Mouse (Mus musculus) adrenal gland, postnatal 10 days (tissue): ENCODE measurements at regions not wholly inside any gene's neighbourhood (a gene's known extent, or its start where the extent isn't known, plus 50 kb on each side); places are given as distances from the start of the nearest gene placed in this dataset.
"Not testable (repeated sequence)": the region's sequence is repeated elsewhere in the genome, so short reads cannot be mapped to it uniquely, and the experiment has no call there.

Source experiments
- DNase-seq: peaks from one replicate; pipeline ENCODE4 v3.0.0; 2021; ENCODE audit warnings: mixed read lengths

- DNase-seq: peak; percentile 45
Observed at GRCm38 (mm10) chr1:164744955-164745608, 51.4 kb upstream of the Dpt start.

DNA sequence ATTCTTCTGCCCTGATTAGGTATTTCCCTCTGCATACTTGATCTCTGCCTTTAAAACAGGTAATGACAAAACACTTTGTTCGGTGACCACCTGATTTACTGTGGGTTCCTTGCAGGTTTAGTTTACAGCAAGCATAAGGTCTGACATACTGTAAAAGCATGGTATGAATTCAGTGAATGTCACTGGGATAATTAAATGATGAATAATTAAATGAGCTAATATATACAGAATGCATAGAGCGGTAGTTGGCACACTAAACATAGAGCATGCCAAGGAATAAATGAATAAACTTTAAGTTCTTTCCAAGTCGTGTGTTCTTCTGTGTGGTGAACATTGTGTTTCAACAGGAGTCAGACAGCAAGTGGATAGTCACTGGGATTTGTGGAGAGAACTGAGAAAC, 51.9 kb upstream of the Dpt start:
- DNase-seq: no peak

- DNase-seq: not testable (repeated sequence)
Observed at GRCm38 (mm10) chr1:164742897-164743296, 53.5 kb upstream of the Dpt start.

DNA sequence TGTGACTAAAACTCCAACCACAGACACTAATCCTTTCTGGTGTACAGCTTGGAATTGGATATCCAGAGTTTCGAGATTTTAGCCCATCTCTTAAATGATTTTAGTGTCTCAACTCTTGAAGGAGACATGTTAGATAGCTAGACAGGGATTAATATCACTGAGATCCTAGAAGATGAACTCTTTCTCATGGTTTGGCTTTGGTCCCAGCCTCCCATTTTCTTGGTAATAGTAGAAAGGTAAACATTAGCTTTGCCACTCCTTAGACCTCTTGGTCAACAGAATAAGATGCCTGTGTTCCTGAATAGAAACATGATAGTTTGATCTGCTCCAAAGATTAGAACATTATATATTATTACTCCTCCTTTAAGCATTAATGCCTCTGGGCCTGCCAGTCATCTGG, 60.8 kb upstream of the Dpt start:
- DNase-seq: no peak

- DNase-seq: no peak
Observed at GRCm38 (mm10) chr1:164733741-164734140, 62.7 kb upstream of the Dpt start.

DNA sequence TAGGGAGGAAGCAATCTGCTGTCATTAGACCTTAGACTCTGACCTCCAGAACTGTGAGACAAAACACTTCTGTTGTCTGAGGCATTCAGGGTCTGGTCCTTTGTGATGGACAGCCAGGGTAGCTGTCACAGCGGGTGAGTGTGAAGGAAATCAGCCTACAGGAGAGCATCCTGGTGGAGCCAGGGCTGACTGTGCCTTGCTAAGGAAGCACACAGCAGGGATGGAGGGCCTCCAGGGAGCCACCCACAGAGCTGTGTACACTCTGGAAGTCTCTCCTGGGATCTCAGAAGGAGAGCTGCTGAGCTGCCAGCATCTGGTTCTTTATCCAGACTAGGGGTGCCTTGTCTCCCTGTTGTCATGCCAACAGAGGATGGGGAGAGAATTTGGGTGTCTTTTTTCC, 74.4 kb upstream of the Dpt start:
- no peak for DNase-seq

- no peak for DNase-seq
Observed at GRCm38 (mm10) chr1:164714905-164715304, 81.5 kb upstream of the Dpt start.

DNA sequence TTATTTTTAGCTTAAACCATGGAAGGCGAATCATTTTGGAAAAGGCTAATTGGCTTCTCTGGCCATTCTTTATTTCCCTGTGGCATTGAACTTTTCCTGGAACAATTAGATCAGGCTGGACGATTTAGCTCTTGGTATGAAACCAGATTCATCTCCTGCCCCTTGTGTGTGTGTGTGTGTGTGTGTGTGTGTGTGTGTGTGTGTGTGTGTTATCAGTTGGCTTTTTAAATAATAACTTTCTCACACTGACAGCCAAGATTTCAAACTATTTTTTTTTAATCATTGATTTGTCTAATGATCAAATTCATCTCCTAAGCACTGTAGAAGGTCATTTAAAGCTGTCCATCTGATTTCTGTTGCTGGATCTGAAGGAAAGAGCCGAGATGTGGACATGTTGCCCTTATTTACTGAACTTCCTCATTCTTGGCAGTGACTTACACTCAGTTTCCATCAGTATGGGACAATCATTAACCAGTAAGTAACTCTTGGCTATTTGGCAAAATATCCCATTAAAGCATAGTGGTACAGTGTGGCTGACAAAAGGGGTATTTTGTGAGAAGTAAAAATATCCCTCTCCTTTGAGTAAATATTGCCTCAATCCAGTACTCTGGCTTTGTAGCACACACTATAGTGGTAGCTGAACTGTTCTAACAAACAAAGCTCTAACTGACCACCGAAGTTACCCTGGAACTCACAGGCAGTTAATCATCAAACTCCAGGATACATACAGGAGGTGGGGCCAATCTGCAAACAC, 82.5 kb upstream of the Dpt start:
- DNase-seq: no peak

GRCm38 (mm10) chr1:164712514-164712913, 83.9 kb upstream of the Dpt start:
- no peak for DNase-seq

- no peak for DNase-seq
Observed at GRCm38 (mm10) chr1:164704397-164705091, 91.9 kb upstream of the Dpt start.

DNA sequence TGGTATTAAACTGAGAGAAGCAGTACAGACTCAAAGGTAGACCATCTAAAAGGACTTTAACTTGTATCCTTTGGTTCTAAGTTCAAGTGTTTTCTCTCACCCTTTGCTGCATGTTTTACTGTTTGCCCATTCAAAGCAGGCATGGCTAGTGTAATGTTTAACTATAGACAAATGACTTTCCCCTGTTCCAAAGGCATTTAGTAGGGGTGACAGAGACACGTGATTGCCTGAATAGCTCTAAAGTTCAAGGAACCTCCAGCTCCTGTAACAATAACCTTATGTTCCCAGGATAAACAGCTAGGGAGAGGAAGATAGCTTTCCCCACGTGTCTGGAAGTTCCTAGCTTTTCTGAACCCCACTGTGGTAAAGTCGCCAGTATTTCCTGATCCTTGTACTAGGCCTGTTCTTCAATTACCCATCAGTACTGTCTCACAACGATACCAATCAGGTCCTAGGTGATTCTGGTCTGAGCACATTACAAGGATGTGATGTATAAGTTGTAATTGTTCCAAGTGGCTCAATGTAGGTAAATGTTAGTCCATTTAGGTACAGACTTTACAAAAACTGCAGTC, 92.8 kb upstream of the Dpt start:
- no peak for DNase-seq

DNA sequence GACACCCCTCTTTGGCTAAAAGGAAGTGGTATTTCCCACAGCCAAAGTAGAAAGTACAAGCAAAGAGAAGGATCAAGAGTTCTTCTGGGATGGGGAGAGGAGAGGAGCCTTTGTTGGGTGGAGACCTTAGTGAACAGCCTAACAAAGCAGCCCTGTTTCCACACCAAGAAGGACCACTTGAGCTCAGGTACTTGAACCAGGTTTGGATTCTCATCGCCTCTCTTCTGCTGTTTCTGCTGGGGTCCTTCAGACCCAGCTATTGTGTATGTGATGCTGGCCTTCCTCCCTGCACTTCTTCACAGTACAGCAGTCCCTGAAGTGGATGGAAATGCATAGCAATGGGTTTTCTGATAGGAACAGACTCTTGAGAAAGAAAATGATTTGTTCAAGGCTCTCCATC, 106.4 kb upstream of the Dpt start:
- no peak for DNase-seq

- DNase-seq: no peak
Observed at GRCm38 (mm10) chr1:164689311-164689710, 107.1 kb upstream of the Dpt start.

GRCm38 (mm10) chr1:164684437-164684836, 112.0 kb upstream of the Dpt start:
- no peak for DNase-seq

DNA sequence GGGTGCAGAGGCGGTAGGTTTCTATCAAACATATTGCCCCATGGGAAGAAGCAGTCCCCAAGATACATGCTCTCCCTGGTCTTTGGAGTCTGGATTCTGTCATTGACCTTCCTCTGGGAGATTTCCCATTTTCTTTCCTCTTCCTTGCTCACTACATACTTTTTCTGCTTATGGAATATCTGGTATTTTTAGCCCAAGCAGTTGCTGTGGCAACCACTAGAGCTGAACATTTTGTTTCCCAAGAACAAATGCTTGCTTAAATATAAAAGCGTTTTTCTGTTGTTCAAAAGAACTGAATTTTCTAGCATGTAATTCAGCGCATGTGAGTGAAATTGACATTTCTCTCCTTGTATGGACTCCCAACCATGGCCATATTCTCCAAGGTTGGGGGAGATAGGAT, 112.7 kb upstream of the Dpt start:
- DNase-seq: no peak

- DNase-seq: peak; percentile 7
Observed at GRCm38 (mm10) chr1:164682867-164683599, 113.4 kb upstream of the Dpt start.

DNA sequence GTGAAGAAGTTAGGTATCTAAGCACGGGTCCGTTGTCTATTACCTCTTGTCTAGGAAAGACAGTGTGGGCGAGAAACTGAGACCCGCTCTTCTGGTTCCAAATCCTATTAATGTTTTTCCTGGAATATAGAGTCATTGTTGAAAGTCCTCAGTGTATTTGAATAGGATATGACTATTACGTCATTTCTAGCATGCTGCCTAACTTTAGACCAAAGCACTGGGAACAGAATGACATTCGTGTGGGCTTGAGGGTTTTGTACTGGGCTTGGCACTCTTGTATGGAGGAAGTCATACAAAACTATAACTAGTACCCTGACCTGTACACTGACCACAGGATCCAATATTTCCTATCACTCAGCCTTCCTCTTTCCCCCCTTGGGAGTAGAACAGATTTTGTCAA, 114.0 kb upstream of the Dpt start:
- no peak for DNase-seq

DNA sequence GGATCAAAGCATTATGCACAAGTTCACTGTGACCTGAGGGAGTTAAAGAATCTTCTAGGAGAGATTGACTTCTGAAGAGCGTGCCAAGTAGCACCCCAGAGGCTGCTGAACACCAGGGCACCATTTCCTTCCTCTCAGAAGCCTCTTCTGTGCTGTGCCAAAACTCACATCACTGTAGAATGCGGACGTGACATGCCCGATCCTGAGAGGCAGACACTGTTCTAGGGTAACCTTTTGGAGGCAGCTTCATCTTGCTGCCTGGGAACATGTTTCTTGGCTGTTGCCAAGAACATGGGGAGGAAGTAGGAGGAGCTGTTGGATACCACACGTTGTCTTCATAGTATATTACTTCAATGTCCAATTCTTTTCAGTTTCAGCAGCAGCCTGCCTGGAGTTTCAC, 114.9 kb upstream of the Dpt start:
- DNase-seq: peak; percentile 3

- no peak for DNase-seq
Observed at GRCm38 (mm10) chr1:164678303-164678702, 118.1 kb upstream of the Dpt start.

GRCm38 (mm10) chr1:164652244-164652643, 144.2 kb upstream of the Dpt start:
- DNase-seq: no peak

DNA sequence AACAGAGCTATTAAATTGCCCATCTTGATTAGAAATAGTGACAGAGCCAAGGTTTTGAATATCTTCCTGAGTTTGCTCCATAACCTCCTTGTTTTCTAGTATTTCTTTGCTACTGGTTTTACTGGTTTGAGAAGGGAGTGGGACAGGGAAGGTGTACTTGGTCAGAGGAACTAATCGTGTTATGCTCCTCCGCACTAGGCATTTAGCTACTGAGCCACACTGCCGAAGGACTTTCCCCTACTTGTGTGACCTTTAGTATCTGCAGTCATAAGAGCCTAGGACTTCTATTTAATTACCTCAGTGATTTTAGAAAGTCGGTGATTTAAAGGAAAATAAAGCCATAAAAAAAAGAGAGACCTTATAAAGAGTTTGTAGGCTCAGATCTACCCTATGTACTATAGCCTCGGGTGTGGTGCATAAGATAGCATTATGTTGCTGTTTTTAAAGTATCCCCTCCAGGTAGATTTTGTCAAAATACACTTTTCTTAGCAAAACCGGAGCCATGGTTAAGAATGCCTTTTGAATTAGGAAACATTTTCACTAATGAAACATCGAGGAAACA, 158.5 kb upstream of the Dpt start:
- DNase-seq: no peak

GRCm38 (mm10) chr1:164631679-164632078, 164.8 kb upstream of the Dpt start:
- peak; percentile 61 for DNase-seq
